Mouse (Mus musculus) brain, adult 2 months (tissue): Measurements from ENCODE around the gene Ptprn2.

ENCODE experiments used
- DNase-seq: peaks from one replicate; pipeline ENCODE4 v3.0.0; 2011; ENCODE audit warnings: low read depth, low spot score

The Ptprn2 gene

GRCm38 (mm10) chr12:117127485-117127884 is 642.0 kb downstream of the Ptprn2 start:
- DNase-seq: peak; percentile 88

- peak; percentile 63 for DNase-seq
Measured at GRCm38 (mm10) chr12:117132095-117132494, 646.6 kb downstream of the Ptprn2 start.

GRCm38 (mm10) chr12:117135205-117135604 is 649.7 kb downstream of the Ptprn2 start:
- DNase-seq: peak; percentile 64

GRCm38 (mm10) chr12:117136472-117137010 is 651.0 kb downstream of the Ptprn2 start:
- DNase-seq: peak; percentile 75

- DNase-seq: peak; percentile 76
Measured at GRCm38 (mm10) chr12:117140901-117141300, 655.4 kb downstream of the Ptprn2 start.

GRCm38 (mm10) chr12:117141394-117141793 is 655.9 kb downstream of the Ptprn2 start:
- no peak for DNase-seq

- DNase-seq: no peak
Measured at GRCm38 (mm10) chr12:117149176-117149575, 663.7 kb downstream of the Ptprn2 start.

GRCm38 (mm10) chr12:117150611-117151395 is 665.3 kb downstream of the Ptprn2 start:
- no peak for DNase-seq

GRCm38 (mm10) chr12:117151611-117152010 is 666.1 kb downstream of the Ptprn2 start:
- DNase-seq: no peak

- no peak for DNase-seq
Measured at GRCm38 (mm10) chr12:117152366-117153165, 667.0 kb downstream of the Ptprn2 start.

GRCm38 (mm10) chr12:117153166-117153480 is 667.6 kb downstream of the Ptprn2 start:
- no peak for DNase-seq

GRCm38 (mm10) chr12:117153671-117154355 is 668.3 kb downstream of the Ptprn2 start:
- DNase-seq: peak; percentile 75

GRCm38 (mm10) chr12:117154356-117155243 is 669.1 kb downstream of the Ptprn2 start:
- no peak for DNase-seq

- no peak for DNase-seq
Measured at GRCm38 (mm10) chr12:117155307-117156220, 670.0 kb downstream of the Ptprn2 start.

GRCm38 (mm10) chr12:117156256-117156655 is 670.7 kb downstream of the Ptprn2 start:
- DNase-seq: no peak

GRCm38 (mm10) chr12:117156786-117157185 is 671.3 kb downstream of the Ptprn2 start:
- no peak for DNase-seq

- DNase-seq: no peak
Measured at GRCm38 (mm10) chr12:117157249-117157648, 671.7 kb downstream of the Ptprn2 start.

- no peak for DNase-seq
Measured at GRCm38 (mm10) chr12:117157660-117158386, 672.3 kb downstream of the Ptprn2 start.
